Mouse (Mus musculus) mesoderm, embryonic 11.5 days (tissue): ENCODE results near the gene Dok5.
A peak's percentile ranks its signal among the peaks of the same experiment; 100 is the strongest.

Source experiments
- DNase-seq: peaks from one replicate; pipeline ENCODE4 v3.0.0-alpha.2; 2012; ENCODE audit warnings: low read depth, low spot score

Gene Dok5

DNA sequence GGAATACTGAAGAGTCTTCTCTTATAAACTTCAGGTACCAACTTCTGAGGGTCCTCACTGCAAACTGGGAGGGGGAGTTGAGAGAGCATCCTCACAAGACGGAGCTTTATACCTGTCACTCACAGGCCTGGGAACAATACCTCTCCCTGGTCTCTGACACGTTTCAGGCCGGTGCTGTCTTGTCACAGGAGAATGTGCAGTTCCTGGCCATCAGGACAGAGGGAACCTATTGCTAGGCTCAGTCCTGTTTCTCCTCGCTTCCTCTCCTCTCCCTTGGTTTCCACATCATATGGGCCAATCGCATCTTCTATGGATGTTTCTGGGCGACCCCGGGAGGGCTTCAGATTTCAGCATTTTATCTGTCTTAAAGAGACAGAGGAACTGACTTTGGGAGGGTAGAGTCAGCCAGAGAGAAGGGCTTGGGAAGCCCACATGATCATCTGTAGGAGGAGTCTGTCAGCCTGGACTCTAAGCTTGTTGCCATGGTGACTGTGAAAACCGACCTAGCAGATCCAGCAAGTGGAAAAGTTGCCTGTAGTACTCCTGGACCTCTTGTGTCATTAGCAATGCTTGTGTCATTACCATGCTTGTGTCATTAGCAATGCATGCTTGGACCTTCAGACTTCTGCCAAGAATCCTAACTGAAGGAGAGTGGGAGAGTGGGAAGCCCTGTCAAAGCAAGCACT is 59.9 kb downstream of the Dok5 start:
- DNase-seq: no peak

DNA sequence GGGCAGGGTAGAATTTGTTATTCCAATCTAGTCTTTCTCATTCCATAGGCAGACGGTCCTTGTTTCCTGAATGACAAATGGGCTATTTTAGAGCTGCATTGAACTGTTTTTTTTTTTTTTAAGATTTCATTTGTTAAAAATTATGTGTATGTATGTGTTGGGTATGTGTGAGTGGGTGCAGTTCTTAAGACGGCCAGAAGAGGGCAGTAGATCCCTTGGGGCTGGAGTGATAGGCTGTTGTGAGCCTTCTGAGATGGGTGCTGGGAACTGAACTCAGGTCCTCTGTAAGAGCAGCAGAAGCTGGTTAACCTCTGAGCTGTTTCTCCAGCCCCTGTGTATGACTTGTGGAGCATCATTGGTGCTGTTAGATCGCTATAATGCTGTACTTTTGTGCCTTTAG is 63.6 kb downstream of the Dok5 start:
- DNase-seq: no peak

DNA sequence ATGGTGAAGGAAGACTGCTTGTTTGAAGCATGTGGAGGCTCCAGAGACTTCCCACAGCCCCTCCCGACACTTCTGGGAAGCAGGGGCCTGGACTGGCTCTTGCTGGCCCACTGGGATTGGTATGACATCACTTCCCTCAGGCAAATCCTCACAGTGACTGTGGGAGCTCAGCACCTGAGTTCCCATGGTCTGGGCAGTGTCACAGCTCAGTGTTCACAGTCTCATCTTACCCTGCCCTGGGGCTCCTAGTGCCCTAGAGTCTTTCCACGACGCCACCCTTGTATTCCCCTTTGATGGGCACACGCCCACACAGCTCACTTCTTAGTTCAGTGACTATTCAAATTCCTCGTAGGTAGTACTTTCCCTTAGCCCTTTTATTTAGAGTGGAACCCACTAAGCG is 71.4 kb downstream of the Dok5 start:
- no peak for DNase-seq

DNA sequence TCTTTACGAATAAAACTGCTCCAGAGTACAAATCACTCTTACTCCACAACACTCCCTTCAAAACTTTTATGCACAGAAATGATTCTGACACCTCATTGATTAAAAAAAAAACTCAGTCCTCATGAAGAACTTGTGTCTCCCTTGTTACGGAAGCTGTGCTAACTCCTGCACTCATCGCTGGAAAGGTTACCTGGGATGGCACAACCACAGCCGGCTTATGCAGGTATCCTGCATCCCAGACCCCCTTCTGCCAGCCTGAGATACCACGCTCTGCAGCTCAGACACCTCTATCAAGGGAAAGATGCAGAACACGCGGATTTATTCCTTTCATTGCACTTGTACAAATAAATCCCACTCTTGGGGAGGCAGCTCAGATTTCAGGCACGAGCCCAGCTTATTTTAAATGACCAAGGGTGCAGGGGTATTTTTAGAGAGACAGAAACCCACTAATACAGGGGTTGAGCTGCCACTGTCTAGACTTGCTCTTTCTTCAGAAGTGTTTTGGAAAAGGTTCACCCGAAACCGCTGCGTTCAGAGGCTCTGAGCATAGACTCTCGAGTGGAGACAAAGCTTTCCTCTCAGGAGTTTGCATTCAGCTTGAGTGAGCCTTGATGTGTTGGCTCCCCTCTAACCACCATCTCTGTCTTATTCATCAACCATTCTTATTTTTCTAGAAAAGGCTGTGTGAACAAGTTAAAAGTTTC is 76.1 kb downstream of the Dok5 start:
- no peak for DNase-seq

DNA sequence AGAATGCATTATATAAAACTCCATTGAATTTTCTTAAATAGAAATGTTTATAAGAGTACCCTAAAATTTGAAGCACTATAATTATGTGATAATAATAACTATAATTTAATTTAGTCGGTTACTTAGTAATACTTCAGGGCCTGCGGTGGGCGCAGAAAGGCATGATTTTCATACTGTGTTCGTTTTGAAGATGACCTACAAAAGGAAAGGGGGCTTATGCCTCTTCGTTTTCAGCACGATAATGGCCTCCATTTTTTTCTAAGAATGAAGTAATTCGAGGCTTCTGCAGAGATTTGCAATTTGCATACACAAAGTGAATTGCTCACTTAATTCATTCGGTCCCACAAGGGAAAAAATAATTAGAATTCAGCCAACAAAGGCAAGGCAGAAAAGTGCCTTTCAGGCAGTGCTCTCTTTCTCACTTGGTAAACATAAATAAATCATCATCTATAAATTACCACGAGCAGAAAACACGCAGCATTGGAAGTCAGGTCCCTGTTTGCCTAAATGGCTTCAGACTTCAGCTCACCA is 76.7 kb downstream of the Dok5 start:
- no peak for DNase-seq

- no peak for DNase-seq
These were observed 79.7 kb downstream of the Dok5 start for GRCm38 (mm10) chr2:170811356-170811755.

GRCm38 (mm10) chr2:170816302-170816701 is 84.7 kb downstream of the Dok5 start:
- DNase-seq: no peak

GRCm38 (mm10) chr2:170817112-170817703 is 85.6 kb downstream of the Dok5 start:
- no peak for DNase-seq

GRCm38 (mm10) chr2:170826821-170827441 is 95.3 kb downstream of the Dok5 start:
- DNase-seq: peak; percentile 52

GRCm38 (mm10) chr2:170828757-170829156 is 97.2 kb downstream of the Dok5 start:
- no peak for DNase-seq

GRCm38 (mm10) chr2:170829191-170829611 is 97.6 kb downstream of the Dok5 start:
- DNase-seq: peak; percentile 44

DNA sequence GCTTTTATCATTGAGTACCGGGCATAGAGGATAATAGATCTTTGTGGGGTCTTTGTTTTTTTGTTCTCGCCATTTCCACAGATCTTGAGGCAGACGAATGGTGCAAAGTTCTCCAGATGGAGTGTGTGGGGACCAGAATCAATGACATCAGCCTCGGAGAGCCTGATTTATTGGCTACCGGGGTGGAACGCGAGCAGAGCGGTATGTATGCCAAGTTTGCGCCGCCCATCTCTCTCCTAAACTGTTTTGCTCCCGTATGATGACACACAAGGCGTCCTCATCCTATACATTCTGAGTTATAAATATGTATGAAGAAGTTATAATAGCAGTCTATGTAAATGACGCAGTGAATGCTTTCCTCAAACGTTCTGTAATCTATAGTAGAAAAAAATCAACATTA is 98.4 kb downstream of the Dok5 start:
- no peak for DNase-seq

GRCm38 (mm10) chr2:170836862-170837261 is 105.3 kb downstream of the Dok5 start:
- no peak for DNase-seq

GRCm38 (mm10) chr2:170837363-170837762 is 105.8 kb downstream of the Dok5 start:
- no peak for DNase-seq

- peak; percentile 81 for DNase-seq
These were observed 106.4 kb downstream of the Dok5 start for GRCm38 (mm10) chr2:170837824-170838557.

DNA sequence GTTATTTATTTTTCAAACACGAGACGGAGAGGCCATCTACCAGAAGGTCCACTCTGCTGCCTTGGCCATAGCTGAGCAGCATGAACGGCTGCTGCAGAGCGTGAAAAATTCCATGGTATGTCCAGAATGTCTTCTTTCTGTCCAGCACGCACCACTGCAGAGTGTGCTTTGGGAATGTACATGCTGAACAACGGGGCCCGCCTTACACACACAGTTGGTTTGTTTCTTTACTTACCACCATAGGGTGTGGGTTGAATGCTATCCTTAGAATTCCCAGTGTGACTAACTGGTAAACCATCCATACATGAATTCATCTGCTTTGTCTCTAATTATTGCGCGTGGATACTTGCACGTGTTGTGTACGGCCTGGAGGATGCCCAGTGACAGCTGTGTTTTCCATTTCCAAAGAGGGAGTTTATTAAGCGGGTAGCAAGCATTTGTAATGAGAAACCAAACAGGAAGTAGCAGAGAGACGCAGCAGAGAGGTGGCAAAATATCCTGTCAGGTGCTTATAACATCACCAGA is 109.9 kb downstream of the Dok5 start:
- peak; percentile 37 for DNase-seq

- DNase-seq: no peak
These were observed 113.9 kb downstream of the Dok5 start for GRCm38 (mm10) chr2:170845511-170845910.

DNA sequence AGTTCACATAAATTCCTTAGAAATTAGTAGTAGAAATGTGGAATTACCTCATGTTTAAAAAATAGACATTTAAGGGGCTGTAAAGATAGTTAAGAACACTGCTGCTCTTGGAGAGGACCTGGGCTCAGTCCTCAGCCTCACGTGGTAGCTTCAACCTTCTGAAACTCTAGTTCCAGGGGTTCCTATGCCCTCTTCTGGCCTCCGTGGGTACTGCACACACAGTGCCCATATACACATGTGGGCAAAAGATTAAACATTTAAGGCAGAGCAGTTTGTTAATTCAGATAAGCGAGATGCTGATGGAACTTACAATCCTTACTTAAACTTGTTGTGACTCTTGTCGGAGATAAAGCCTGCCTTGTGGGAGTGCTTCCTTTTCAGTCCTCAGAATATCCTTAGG is 118.5 kb downstream of the Dok5 start:
- DNase-seq: no peak

DNA sequence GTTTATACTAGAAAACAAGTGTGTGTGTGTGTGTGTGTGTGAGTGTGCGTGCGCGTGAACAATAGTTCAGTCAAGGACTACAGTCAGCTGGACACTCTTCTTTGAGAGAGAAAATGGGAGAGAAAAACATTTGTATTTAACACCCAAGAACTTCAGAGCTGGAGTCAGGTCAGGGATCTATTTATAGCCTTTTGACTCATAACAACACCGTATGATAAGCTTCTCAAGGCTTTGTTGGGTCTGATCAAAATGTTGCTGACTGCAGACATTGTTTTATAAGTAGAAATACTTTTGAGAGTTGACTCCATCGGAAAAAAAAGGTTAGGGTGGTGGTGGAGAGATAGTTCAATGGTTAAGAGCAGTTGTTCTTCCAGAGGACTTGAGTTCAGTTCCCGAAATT is 120.7 kb downstream of the Dok5 start:
- no peak for DNase-seq

DNA sequence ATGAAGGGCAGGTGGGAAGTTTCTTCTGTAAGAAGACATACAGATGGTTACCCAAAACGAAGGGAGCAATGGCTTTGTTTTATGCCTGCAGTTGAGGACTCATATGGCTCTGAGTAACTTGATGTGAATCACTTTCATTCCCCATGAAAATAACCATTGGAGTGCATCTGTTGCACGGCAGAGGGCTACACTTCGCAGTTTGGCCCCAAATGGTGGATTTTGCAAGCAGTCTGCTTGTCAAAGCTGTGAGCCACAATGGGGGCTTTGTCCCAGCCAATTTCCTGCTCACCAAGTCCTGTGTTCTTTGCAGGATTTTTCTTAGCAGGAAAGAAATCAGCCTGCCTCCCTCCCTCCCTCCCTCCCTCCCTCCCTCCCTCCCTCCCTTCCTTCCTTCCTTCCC is 123.6 kb downstream of the Dok5 start:
- no peak for DNase-seq

DNA sequence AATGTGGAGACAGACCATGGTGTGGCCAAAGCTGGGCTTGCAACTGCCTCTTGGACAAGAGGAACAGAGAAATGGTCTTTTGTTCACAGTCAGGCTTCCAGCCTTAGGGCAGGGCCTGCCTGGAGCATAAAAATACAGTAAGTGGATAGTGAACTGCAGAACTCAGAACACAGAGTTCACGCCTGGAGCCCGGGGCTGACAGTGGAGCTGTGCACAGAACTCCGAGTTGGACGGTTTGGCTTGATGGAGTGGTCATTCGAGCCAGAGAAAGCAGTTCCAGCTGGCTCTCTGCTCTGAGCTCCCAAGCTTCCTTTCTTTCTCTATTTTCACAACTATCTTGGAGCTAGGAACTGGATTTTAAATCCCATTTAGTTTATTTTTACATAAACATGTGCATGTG is 124.5 kb downstream of the Dok5 start:
- DNase-seq: no peak
